Mouse (Mus musculus) neural tube, embryonic 10.5 days (tissue): ENCODE measurements at regions not wholly inside any gene's neighbourhood (a gene's known extent, or its start where the extent isn't known, plus 50 kb on each side); places are given as distances from the start of the nearest gene placed in this dataset.

Experiments
- DNase-seq: peaks from one replicate; pipeline ENCODE4 v3.0.0-alpha.2; 2017; ENCODE audit warnings: low spot score; ENCODE audit errors: extremely low spot score

- DNase-seq = no peak
Measured at GRCm38 (mm10) chr16:39284484-39284883, 392.0 kb downstream of the Igsf11 start.

- DNase-seq = no peak
Measured at GRCm38 (mm10) chr16:39285028-39285744, 392.7 kb downstream of the Igsf11 start.

GRCm38 (mm10) chr16:39286797-39287565 is 394.5 kb downstream of the Igsf11 start:
- DNase-seq = no peak

GRCm38 (mm10) chr16:39298856-39299255 is 406.4 kb downstream of the Igsf11 start:
- DNase-seq = no peak

- DNase-seq = peak; percentile 15
Measured at GRCm38 (mm10) chr16:39302902-39303361, 410.5 kb downstream of the Igsf11 start.

GRCm38 (mm10) chr16:39303371-39303770 is 410.9 kb downstream of the Igsf11 start:
- DNase-seq = no peak

- no peak for DNase-seq
Measured at GRCm38 (mm10) chr16:39307951-39308350, 415.5 kb downstream of the Igsf11 start.

- DNase-seq = peak; percentile 71
Measured at GRCm38 (mm10) chr16:39316752-39317594, 424.5 kb downstream of the Igsf11 start.

- DNase-seq = no peak
Measured at GRCm38 (mm10) chr16:39325627-39326026, 433.2 kb downstream of the Igsf11 start.

GRCm38 (mm10) chr16:39363657-39364056 is 471.2 kb downstream of the Igsf11 start:
- no peak for DNase-seq

- DNase-seq = no peak
Measured at GRCm38 (mm10) chr16:39368276-39368675, 475.8 kb downstream of the Igsf11 start.

GRCm38 (mm10) chr16:39374616-39375015 is 482.1 kb downstream of the Igsf11 start:
- no peak for DNase-seq

GRCm38 (mm10) chr16:39379959-39380358 is 487.5 kb downstream of the Igsf11 start:
- no peak for DNase-seq

- no peak for DNase-seq
Measured at GRCm38 (mm10) chr16:39389943-39390342, 497.5 kb downstream of the Igsf11 start.

- no peak for DNase-seq
Measured at GRCm38 (mm10) chr16:39390626-39391025, 498.2 kb downstream of the Igsf11 start.

GRCm38 (mm10) chr16:39402101-39402749 is 509.8 kb downstream of the Igsf11 start:
- DNase-seq = no peak

- DNase-seq = no peak
Measured at GRCm38 (mm10) chr16:39431581-39431980, 539.1 kb downstream of the Igsf11 start.

GRCm38 (mm10) chr16:39445740-39446139 is 538.4 kb upstream of the Lsamp start:
- DNase-seq = no peak

- DNase-seq = no peak
Measured at GRCm38 (mm10) chr16:39453400-39454138, 530.6 kb upstream of the Lsamp start.
